Mouse (Mus musculus): ENCODE data around the gene Rsu1. TPM values are rescaled to one million over a fixed set of nuclear protein-coding genes. Genes with fewer than 3 reads are reported as not detected.

Gene Rsu1
- polyA plus RNA-seq, 1 experiment from 2014 or later: 181 TPM

DNA sequence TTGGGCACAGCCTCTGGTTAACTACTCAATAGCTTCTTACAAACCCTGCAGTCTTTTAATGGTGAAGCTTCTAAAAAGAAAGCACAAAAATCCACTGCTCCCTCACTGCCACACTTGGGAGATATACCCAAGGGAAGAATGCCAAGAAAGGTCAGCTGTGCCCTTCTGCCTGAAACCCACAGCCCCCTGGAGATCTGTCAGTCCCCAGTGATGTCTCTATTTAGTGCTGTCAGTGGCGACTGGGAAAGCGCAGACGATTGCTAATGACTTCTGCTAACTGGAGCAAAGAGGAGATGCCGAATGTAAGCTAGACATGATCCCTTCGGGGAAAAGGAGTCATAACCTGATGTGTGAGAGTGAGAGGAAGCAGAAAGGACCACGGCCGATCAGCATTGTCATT lies 96.8 kb downstream of the Rsu1 start:
- no peak for DNase-seq (ENCODE audit: low read depth, low spot score)
- ChIA-PET CTCF (interaction anchor here (1.2 kb wide), 1 partner anchor 11 kb away, joined by 3 read pairs; no protein-coding TSS in a partner anchor), POLR2A (no interaction called here)
- ATAC-seq: no peak
- in situ Hi-C loops (cut with MboI; ENCODE audit: low pct_unique_long_range_greater_than_20kb): no loop called here
- TF ChIP-seq CTCF (IDR thresholded peaks at IDR 0.05): no peak
- H3K27me3 ChIP-seq: no peaks in the 10 kb centered on the region

- in situ Hi-C loops (cut with MboI; ENCODE audit: low pct_unique_long_range_greater_than_20kb): no loop called here
- POLR2A ChIA-PET: no interaction called here
- DNase-seq (ENCODE audit: low read depth, low spot score): no peak
- H3K27me3 ChIP-seq: no peaks in the 10 kb centered on the region
- CTCF ChIA-PET: no interaction called here
- ATAC-seq: no peak
- TF ChIP-seq CTCF (IDR thresholded peaks at IDR 0.05): no peak
These were observed 100.6 kb downstream of the Rsu1 start for GRCm38 (mm10) chr2:13170651-13171050.

DNA sequence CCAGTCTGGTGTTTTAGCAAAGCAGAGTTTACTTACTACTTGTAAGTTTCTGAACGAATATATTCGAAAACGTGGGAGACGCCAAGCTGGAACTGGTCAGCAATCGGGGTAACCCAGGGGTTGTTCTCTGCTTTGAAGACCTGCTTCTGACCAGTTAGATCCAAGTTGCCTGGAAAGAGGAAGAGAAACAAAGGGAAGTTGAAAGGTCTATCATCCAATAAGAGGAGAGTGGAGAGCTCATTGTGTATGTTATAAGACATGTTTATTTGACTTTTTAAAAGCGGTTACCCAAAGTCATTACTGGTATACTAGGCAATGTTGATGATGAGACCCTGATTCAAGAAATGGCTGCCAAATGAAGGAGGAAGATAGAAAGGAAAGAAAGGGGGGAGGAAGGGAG lies 101.3 kb downstream of the Rsu1 start:
- ChIA-PET POLR2A (interaction anchor here (0.9 kb wide), 1 partner anchor 38 kb away, joined by 3 read pairs; no protein-coding TSS in a partner anchor), CTCF (no interaction called here)
- ATAC-seq (no peak), DNase-seq (ENCODE audit: low read depth, low spot score) (no peak)
- no peak for TF ChIP-seq CTCF (IDR thresholded peaks at IDR 0.05)
- H3K27me3 ChIP-seq: no peaks in the 10 kb centered on the region
- in situ Hi-C loops (cut with MboI; ENCODE audit: low pct_unique_long_range_greater_than_20kb): no loop called here

- no peak for TF ChIP-seq CTCF (IDR thresholded peaks at IDR 0.05)
- POLR2A ChIA-PET: interaction anchor here (0.9 kb wide), 1 partner anchor 38 kb away, joined by 3 read pairs; no protein-coding TSS in a partner anchor
- DNase-seq (ENCODE audit: low read depth, low spot score) (no peak), ATAC-seq (no peak)
- CTCF ChIA-PET: interaction anchor here (1.2 kb wide), 1 partner anchor 26 kb away, joined by 4 read pairs; no protein-coding TSS in a partner anchor
- H3K27me3 ChIP-seq: no peaks in the 10 kb centered on the region
- in situ Hi-C loops (cut with MboI; ENCODE audit: low pct_unique_long_range_greater_than_20kb): no loop called here
These were observed 101.9 kb downstream of the Rsu1 start for GRCm38 (mm10) chr2:13169158-13169890.

DNA sequence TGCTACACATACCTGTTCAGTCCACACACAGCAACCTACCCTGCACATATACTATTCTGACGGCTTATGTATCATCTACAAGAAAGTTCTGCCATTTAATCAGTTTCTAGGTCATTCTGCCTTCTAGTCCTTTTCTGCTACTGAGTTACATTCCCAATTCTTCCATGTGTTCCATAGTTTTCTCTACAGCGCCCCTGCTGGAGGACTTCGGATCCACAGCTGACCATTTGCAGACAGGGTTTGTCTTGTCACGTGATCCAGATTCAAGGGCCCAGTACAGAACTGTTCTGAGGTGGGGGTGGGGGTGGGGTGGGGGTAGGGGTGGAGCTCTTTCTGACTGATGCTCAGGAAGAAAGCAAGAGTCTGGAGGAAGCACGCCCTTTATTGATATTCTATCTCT lies 102.5 kb downstream of the Rsu1 start:
- in situ Hi-C loops (cut with MboI; ENCODE audit: low pct_unique_long_range_greater_than_20kb): no loop called here
- ChIA-PET POLR2A (interaction anchor here (0.5 kb wide), 1 partner anchor 14 kb away, joined by 3 read pairs; no protein-coding TSS in a partner anchor), CTCF (interaction anchor here (1.2 kb wide), 1 partner anchor 26 kb away, joined by 4 read pairs; no protein-coding TSS in a partner anchor)
- no peaks in the 10 kb centered on the region for H3K27me3 ChIP-seq
- TF ChIP-seq CTCF (IDR thresholded peaks at IDR 0.05): peak; percentile 47
- DNase-seq (ENCODE audit: low read depth, low spot score) (no peak), ATAC-seq (no peak)

GRCm38 (mm10) chr2:13161717-13162116 lies 109.5 kb downstream of the Rsu1 start:
- CTCF ChIA-PET: no interaction called here
- H3K27me3 ChIP-seq: no peaks in the 10 kb centered on the region
- POLR2A ChIA-PET: interaction anchor here (0.6 kb wide), 1 partner anchor 191 kb away, joined by 6 read pairs; no protein-coding TSS in a partner anchor
- DNase-seq (ENCODE audit: low read depth, low spot score): no peak
- no peak for ATAC-seq
- in situ Hi-C loops (cut with MboI; ENCODE audit: low pct_unique_long_range_greater_than_20kb): no loop called here
- TF ChIP-seq CTCF (IDR thresholded peaks at IDR 0.05): no peak

GRCm38 (mm10) chr2:13145245-13145644 lies 126.0 kb downstream of the Rsu1 start:
- in situ Hi-C loops (cut with MboI; ENCODE audit: low pct_unique_long_range_greater_than_20kb): no loop called here
- TF ChIP-seq CTCF (IDR thresholded peaks at IDR 0.05): no peak
- CTCF ChIA-PET: no interaction called here
- no peaks in the 10 kb centered on the region for H3K27me3 ChIP-seq
- DNase-seq (ENCODE audit: low read depth, low spot score): no peak
- POLR2A ChIA-PET: no interaction called here
- no peak for ATAC-seq

DNA sequence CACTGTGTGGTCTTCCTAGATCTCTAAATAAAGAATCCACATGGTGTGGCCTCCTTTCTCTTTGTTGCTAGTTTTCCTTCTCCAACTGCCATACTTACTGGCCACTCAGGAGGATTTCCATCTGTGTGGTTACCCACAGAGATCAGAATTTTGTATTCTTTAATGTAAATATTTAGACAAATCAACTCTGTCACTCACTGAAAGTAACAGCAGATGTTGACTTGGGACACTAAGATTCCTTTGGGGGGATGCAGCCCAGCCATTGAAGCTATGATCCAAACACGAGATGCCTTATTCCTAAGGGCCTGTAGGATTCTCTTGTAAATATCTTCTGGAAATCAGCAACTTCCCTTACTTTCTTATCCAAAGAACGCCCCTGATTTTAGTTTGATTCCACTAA lies 136.3 kb downstream of the Rsu1 start:
- in situ Hi-C loops (cut with MboI; ENCODE audit: low pct_unique_long_range_greater_than_20kb): no loop called here
- no peak for TF ChIP-seq CTCF (IDR thresholded peaks at IDR 0.05)
- no peak for ATAC-seq
- ChIA-PET POLR2A (no interaction called here), CTCF (no interaction called here)
- H3K27me3 ChIP-seq: no peaks in the 10 kb centered on the region
- no peak for DNase-seq (ENCODE audit: low read depth, low spot score)

DNA sequence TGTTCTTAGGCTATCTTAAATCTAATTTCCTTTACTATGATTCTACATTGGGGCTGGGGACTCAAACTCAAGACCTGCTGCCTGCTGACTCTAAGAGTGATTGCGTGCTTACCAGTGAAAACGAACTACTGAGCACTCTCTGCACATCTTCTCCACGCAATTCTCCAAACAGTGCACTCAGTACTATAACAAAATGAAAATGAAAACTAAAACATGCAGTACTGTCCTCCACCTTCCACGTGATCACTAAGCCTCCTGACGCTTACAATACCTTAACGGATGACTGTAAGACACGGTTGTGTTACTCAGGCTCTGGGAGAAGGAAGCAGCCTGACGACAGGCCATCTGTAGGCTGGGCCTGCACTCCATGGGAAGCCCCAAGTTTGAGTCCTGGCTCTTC lies 138.4 kb downstream of the Rsu1 start:
- no peaks in the 10 kb centered on the region for H3K27me3 ChIP-seq
- TF ChIP-seq CTCF (IDR thresholded peaks at IDR 0.05): no peak
- ChIA-PET CTCF (interaction anchor here (0.9 kb wide), 1 partner anchor 8 kb away, joined by 3 read pairs; no protein-coding TSS in a partner anchor), POLR2A (interaction anchor here (0.6 kb wide), 2 partner anchors 49 to 69 kb away, joined by 3 to 5 read pairs; no protein-coding TSS in a partner anchor)
- DNase-seq (ENCODE audit: low read depth, low spot score) (no peak), ATAC-seq (no peak)
- in situ Hi-C loops (cut with MboI; ENCODE audit: low pct_unique_long_range_greater_than_20kb): no loop called here

- H3K27me3 ChIP-seq: no peaks in the 10 kb centered on the region
- no peak for TF ChIP-seq CTCF (IDR thresholded peaks at IDR 0.05)
- ChIA-PET POLR2A (interaction anchor here (1.1 kb wide), 1 partner anchor 37 kb away, joined by 3 read pairs; no protein-coding TSS in a partner anchor), CTCF (no interaction called here)
- DNase-seq (ENCODE audit: low read depth, low spot score): no peak
- in situ Hi-C loops (cut with MboI; ENCODE audit: low pct_unique_long_range_greater_than_20kb): no loop called here
- no peak for ATAC-seq
These were observed 138.8 kb downstream of the Rsu1 start for GRCm38 (mm10) chr2:13132406-13132805.

GRCm38 (mm10) chr2:13129859-13130258 lies 141.4 kb downstream of the Rsu1 start:
- no peak for TF ChIP-seq CTCF (IDR thresholded peaks at IDR 0.05)
- ATAC-seq (no peak), DNase-seq (ENCODE audit: low read depth, low spot score) (no peak)
- no peaks in the 10 kb centered on the region for H3K27me3 ChIP-seq
- ChIA-PET POLR2A (no interaction called here), CTCF (interaction anchor here (1.2 to 1.7 kb wide), 2 partner anchors 13 to 47 kb away, joined by 3 read pairs; no protein-coding TSS in a partner anchor)
- in situ Hi-C loops (cut with MboI; ENCODE audit: low pct_unique_long_range_greater_than_20kb): no loop called here
